Mouse (Mus musculus) lung, postnatal 25 days (tissue): ENCODE data around the gene Tprg.

Experiments used
- DNase-seq: peaks from one replicate; pipeline ENCODE4 v3.0.0; 2022; ENCODE audit warnings: low spot score

The Tprg gene

DNA sequence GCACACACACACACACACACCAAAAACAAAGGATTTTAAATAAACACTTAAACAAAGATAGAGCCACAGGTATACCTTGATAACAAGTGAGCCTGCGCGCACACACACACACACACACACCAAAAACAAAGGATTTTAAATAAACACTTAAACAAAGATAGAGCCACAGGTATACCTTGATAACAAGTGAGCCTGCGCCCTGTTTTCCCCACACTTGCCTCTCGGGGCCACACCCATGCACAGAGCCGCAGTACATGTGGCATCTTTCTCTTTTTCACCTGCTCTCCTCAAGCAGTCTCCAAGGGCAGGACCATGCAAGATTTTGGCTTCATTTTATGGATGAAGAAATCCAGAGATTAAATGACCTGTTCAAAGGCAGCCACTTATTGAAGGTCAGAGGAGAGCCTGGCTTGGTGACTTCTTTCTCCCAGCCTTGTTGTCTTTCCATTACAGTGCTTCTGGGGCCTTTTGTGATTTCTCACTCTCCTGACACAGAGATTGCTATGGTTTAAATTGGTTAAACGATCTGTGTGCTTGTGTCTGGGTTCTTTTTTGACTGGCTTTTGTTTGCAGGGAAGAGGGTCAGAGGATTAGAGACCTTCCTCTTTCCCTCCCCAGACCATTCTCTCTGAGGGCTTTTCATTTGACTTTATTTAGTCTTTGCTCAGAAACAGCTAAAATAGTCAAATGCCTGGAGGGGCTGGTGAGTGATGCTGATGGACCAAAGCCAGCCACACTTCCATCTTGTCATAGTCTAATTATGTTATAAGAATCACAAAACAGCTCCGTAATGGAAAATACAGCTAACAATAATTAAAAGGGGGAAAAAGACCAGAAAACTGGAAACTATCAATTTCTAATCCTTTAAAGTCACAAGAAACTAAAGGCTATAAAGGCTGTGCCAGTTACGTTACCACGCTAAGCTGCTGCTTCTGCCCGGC is 46.9 kb downstream of the Tprg start:
- DNase-seq = no peak

DNA sequence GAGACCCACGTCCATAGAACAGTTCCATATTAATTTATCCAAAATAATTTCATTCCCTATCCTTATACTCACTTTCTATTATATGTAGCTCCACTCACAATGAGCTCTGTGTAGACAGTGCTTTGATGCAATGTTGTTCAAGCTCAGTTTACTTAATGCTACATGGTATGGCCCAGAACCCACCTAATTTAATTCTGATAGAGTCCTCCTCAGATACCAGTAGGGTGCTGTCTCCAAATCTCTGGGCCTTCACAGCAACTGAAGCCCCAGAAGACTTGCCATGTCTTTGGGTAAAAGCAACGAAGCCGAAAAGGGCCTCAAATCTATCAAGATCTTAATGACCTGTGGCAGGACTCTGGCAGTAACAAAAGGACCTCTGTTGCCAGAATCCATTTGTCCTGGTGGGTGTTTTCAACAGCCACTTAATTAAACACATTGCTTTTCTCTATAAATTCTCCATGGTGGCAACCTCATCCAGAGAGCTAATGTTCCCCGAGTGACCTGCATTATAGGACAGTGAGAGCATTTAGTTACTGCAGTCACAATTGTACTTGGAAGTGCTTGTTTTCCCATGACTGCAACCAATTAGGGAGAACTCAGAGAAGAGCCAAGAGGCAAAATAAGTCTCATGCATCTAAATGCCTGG is 48.6 kb downstream of the Tprg start:
- no peak for DNase-seq

DNA sequence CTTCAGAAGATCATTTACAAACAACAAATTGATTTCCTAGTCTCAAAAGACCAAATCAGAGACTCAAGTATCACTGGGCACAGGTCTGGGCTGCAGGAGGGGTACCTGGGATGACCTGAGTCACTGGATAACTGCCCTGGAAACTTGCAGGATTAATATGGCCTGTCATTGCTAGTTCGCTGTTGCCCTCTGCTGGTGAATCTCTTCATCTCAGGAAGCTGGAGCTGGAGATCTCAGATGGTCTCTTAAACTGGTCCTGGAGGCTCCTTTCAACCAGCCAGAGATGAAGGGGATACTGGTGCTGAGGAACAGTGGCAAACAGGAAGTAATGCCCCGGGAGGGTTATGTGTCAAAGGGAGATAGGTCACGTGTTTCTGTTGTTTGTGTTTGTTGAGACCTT is 63.0 kb downstream of the Tprg start:
- peak; percentile 51 for DNase-seq

DNA sequence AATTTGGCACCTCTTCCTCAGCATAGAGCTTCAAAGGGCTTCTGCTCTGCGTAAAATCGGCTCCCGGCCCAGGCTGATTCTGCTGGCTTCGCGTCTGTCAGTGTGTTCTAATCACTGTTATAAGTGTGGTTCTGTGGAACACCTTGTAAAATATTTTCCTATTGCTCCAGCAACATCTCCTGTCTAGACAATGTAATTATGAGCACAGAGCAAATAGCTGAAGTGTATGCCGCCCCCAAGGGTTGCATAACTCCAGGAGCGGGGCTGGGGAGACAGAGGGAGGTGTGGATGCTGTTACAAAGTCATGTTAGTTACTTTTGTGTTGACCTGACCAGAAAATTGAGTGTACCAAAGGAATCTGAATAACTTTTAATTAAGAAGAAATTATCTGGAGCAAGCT is 81.2 kb downstream of the Tprg start:
- no peak for DNase-seq

DNA sequence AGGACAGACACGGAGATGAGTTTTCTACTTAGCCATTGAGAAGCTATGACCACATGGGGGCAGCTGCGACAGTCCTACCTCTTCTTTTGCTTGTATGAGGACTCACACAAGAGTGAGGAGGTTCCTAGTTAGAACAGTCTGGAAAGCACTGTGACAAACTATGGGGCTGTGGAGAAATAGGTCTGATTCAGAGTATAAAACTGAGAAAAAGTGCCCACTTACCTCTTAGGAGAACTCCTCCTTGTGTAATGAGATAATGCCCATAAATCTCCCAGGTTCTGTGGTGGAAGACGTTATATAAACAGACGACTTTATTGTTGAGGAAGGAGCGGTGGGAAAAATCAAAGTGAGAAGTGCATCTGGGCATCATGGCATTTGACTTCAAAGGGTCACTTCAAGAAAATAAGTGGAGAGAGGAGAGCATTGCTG is 83.4 kb downstream of the Tprg start:
- DNase-seq = no peak

DNA sequence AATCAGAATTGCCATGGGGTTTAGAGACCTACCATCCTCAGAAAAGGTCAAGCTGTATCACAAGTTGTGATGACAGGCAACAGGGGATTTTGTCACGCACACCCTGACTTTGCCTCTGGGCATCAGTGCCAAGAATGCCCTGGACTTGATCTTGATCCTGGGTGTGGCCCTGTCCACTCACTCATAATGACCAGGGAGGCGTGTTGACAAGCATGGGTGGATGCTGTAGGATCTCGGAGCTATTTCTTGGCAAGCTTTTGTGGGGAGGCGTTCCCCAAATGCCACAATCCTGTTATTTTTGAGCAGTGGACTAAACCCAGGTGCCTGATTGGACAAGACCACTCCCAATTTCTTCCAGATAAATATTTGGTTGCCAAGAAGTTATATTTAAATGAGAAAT is 87.5 kb downstream of the Tprg start:
- peak; percentile 10 for DNase-seq

DNA sequence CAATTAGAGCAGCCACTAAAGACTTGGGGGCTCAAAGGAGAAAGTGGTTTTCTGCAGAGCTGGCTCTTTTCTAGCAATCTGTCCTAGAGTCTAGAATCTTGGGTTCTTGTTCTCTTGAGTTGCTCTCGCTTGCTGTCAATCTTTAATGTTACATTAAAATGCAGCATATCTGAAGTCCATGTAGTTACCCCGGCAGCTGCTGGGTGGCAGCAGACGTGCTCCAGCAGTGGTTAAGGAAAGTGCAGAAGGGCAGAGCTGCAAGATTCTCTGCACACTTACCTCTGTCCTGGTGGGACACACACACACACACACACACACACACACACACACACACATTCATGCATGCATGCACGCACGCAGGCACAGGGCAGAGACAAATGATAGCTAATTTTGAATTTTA is 88.2 kb downstream of the Tprg start:
- peak; percentile 12 for DNase-seq

DNA sequence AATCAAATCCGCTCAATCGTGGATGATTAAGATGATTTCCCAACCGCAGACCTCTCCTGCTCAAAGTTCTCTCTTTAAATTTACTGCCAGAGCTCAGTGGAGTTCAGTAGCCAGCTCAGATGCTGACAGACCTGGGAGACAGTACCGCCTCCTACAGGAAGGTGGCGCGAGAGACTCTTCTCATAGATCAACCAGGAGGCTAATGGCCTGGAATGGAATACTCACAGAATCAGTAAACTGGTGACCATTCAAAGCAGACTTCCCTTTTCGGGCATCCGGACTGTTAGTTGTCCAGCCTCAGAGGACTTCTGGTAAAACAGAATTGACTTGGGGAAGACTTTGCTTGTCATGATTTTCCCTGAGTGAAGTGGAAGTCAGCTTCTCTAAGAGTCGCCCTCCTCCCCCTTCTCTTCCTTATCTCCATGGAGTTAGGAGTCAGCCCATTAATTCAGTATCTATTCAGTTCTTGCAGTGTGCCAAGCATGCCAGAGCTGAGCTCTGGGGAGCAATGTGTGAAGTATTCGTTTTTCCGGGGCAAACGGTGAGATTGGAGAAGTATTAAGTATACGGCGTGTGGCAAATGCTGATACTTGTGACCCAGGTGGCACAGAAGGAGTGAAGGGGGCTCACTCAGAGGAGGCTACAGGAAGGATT is 90.2 kb downstream of the Tprg start:
- peak; percentile 82 for DNase-seq

DNA sequence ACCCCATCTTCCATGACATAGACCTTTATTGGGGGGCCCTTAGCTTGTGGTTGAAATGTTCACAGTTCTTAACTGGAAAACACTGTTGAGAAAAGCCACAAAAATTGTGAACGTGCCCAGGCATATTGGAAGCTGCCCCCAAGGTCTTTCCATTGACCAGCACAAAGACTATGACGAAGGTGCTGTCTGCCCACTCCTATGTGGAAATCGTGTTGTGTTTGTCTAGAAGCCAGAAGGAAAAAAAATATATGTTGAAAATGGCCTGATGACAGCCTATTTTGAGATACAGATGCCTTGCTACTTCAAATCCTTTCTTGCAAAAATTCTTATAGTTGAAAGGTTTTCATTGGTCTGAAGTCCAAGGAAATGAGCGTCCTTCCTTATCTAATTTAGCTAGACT is 91.1 kb downstream of the Tprg start:
- no peak for DNase-seq

DNA sequence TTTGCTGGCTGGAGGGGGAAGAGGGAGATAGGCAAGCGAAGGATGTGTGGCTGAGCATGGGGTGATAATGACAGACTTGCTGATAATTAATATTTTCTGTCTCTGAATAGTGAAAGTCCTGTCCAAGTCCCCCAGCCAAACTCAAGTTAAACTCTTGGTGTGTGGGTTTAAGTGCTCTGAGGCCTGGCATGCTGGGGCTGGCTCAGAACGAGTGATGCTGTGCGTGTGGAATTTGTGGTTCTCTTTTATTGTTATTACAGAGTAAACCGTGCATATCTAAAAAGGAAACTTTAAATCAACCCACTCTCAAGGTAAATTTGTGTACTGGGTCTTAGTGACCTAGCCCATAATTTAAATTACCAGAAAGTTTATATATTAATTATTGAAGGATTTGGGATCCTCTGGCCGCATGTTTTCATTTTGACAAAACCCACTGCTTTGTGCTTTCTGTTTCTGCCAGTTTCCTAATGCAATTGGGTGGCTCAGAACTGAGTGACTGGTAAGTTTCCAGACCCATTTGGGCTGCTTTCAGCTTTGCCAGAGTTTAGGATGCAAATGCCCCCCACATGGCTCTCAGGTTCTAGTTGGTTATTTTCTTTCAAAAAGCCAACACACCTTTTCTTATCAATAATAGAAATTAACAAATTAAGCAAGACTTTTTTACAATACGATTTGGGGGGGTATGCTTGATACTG is 99.0 kb downstream of the Tprg start:
- no peak for DNase-seq

DNA sequence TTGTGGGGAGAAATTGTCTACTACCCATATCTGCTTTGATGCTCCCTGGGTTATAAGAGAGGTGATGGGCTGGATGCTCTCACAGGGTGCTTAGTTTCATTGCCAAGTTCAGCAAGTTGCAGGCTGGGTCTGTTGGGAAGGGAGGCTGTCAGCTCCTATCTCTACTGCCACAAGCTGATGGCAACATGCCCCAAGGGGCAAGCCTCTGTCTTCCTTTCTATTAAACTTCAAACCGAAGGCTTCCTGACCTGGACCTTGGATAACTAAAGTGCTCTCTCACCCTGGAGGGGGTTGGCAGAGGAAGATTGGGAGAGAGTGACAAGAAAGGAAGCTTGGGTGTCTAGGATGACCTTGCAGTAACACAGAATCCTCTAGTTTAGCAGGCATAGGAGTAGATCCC is 108.1 kb downstream of the Tprg start:
- no peak for DNase-seq

DNA sequence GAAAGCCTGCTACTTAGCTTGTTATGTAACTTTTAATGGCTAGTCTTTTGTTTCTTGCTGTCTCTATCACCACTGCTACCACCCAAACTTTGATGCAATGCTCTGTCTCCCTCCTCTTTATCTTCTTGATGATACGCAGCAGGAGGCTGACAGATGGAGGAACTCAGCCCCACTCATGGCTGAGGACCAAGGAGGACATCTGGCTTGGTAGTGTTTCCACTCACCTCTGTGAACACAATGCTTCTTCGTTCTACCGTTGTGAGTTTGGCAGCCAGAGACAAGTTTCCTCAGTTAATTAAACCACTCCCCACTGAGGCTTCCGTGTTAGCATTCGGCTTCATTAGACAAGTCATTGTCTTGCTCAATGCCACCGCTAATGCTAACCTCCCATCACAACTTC is 117.5 kb downstream of the Tprg start:
- DNase-seq = no peak

DNA sequence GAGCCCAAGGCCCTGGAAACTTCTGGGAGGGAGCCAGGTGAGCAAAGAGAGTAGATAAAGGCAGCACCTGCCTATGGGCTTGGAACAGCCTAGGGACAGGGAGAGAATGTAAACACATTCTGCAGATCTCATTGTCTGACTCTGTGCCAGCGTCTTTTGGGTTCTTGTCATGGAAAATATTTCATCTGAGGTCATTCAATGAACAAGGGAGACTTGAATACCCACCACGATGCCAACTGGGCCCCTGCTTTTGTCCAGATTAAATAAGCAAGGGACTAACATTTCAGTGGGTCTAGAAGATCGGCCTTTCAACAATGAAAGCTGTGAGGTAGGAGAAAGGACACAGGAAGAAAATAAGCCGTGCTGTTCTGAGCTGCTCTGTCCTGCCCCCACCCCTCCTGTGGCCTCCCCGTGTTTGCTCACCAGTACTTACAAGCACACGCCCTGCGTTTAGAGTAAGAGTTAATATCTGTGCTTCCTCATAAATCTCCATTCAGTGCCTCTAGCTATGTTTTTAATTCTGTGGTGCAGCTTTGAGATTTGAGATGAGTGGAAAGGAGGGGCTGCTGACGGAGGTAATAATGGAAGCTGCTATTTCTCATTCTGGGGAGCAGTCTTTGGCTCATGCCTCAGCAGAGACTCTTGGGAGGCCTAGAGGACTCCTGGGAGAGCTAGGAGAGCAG is 120.7 kb downstream of the Tprg start:
- DNase-seq = peak; percentile 56

DNA sequence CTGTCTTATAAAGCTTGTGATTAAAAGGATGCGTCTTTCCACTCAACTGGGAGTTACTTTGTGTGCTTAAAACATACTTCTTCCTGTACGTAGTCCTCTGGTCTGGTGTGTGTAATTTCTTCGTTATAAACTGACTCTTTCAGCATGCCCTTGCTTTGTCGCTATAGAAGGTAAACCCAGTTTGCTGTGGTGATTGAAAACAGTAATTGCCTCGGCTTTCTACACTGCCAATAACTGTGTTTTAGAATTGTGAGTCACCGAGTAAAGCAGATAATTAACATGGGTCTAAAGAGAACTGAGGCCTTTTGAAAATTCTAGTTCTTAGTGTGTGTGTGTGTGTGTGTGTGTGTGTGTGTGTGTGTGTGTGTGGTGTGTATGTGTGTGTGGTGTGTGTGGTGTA is 121.4 kb downstream of the Tprg start:
- DNase-seq = no peak

DNA sequence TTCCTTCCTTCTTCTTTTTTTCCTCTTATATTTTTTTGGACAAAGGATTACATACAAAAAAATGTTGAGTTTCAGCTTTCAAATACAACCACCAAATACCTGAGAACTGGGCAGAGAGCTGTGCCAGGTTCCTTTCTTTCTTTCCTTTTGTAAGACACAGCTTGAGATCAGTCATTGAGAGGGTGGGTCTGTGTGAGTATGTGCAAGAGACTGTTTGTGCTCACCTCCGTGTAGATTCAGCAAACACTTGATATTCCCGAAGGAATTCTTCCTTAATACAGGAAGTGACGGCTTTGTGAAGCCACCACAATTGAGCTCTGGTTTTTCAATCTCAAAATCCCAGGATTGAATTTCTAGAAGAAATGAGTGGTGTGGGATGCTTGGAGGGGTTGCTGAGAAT is 124.7 kb downstream of the Tprg start:
- DNase-seq = no peak

DNA sequence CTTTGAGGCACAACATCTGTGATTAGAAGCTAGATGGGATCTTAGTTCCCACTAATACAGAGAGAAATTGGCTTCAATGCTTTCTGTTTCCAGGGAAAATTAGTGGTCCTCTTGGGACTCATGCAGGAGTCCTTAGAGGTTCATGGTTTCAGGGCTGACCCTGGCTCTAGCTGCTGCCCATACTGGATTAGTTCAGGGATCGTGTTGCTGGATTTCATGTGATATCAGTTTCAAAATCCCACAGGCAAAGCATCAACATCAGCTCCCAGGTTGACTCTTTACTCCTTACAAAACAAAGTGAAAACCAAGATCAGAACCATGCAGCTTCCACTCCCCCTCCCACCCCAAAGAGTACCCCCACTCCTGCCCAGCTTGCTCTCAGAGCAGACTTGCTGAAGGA is 127.3 kb downstream of the Tprg start:
- DNase-seq = no peak

DNA sequence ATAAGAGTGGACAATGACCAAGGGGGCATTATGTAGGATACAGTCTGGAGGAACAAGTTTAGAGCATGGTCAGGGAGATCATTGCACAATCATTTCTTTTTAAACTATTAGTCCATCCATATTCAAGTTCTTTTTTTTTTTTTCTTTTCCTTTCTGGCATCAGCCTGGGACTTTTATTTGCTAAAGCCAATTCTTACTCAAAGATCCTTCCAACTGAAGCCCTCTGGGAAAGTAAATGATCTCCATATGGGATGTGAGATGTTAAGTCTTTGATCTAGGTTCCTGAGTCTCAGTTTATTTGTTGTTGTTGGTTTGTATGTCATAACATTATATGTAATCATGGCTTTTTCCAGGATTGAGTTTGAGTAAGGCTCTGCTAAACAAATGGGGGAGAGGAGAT is 128.6 kb downstream of the Tprg start:
- no peak for DNase-seq

DNA sequence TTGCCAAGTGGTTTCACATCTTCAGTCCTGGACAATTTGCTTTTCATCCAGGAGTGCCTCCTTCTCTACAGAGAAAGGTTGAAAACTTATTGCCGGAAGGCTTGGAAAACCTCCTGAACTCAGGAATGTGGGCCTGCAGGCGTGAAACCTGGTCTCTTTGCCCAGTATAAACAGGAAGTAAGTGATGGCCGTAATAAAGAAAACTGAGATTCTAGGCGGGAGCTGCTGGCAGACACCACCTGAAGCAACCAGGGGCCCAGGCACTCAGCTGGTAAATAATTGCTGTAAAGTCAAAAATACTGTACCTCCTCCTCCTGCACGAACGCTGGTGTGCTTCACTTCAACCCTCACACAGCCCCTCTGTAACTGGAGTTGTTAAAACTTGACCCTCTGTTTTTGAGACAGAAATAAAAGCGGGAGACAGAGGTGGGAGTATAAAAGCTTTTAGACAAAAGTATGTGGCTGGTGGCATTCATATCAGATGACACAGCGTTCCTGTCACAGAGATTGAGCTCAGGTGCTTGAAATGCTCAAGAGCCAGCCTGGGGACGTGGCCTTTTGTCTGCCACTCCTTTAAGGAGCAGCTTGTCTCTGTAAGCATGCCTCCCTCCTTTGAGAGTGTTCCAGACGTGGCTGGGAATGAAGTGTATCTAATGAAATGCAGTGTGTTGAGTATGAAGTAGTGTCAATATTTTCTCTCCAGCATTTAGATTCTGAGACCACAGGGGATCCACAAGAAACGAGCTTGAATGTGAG is 131.4 kb downstream of the Tprg start:
- peak; percentile 72 for DNase-seq

DNA sequence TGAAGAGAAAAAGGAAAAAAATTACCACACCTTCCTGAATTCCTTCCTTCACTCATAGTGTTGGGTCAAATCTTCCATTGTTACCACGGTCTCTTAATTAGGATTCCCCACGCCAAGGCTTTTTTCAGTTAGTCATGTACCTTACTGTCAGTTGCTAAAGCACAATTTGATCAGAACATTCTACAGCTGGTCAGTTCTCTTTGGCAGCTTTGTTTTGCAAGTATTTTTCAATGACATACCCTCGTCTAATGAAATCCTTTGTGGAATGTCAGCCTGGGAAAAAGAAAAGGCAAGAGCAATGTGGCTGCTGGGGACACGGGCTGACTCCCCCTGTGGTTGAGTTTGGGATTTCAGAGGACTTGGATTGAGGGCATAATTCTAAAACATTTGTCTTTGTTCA is 136.4 kb downstream of the Tprg start:
- no peak for DNase-seq

DNA sequence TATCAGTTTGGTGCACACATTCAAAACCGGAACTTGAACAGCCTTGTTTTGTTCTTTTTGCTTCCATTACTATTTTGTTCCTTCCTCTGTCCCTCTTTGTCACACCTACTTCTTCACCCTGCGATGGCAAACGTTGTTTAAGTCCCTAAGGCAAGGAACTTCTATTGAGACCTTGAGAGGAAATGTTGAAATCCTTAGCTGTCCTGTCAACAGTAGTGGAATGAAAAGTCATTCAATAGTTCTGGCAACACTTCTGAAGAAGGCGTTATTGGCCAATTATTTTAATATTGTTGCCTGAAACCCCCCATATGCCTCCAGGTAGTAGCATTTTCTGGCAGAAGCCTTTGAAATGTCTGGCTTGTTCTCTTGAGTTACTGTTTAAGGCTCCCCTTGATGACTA is 137.4 kb downstream of the Tprg start:
- no peak for DNase-seq

DNA sequence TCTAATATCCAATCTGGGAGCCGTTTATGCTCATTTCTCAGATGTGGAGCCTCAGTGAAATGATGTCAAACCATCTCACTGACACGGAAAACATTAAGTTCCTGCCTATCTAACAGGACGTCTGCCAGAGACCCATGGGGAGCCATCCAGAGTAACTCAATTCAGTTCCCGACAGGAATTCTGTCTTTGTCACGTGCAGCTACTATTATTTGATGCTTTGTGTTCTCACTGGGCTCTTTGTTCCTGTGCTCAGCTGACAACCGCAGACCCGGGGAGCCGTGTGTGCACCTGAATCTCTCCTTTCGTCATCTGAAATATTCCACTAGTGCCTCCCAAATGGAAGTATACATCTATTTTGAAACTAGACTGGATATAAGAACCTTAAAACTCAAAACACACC is 138.3 kb downstream of the Tprg start:
- DNase-seq = no peak
